Mouse (Mus musculus) CH12.LX (cell line): Measurements from ENCODE around the gene Hectd2.

ENCODE experiments used
- BHLHE40 ChIP-seq: IDR thresholded peaks from 2 replicates; pipeline ENCODE4 v1.6.1; 2011; ENCODE audit warnings: mild to moderate bottlenecking, low read depth, low read length, improper control_type of control experiment
- CTCF ChIP-seq, 2 experiments: IDR thresholded peaks in 1 of 2; conservative IDR thresholded peaks in 1 of 2; 2 replicates each; pipeline ENCODE4 v1.5.1; 2011 to 2012; ENCODE audit warnings: low read depth in 2 of 2, low read length in 2 of 2, improper control_type of control experiment in 1 of 2, inconsistent platforms in 1 of 2, mild to moderate bottlenecking in 1 of 2, moderate library complexity in 1 of 2
- E2F4 ChIP-seq: IDR thresholded peaks from 2 replicates; pipeline ENCODE4 v1.6.1; 2011; ENCODE audit warnings: low read depth, low read length, improper control_type of control experiment; ENCODE audit not compliant: insufficient replicate concordance
- EP300 ChIP-seq: IDR thresholded peaks from 2 replicates; pipeline ENCODE4 v1.6.1; 2011; ENCODE audit warnings: low read length, improper control_type of control experiment
- HCFC1 ChIP-seq: IDR thresholded peaks from 2 replicates; pipeline ENCODE4 v1.6.1; 2012; ENCODE audit warnings: low read depth, mild to moderate bottlenecking, inconsistent platforms, low read length, improper control_type of control experiment
- MAX ChIP-seq: IDR thresholded peaks from 2 replicates; pipeline ENCODE4 v1.6.1; 2011; ENCODE audit warnings: low read length, improper control_type of control experiment
- MAZ ChIP-seq: IDR thresholded peaks from 2 replicates; pipeline ENCODE4 v1.6.1; 2012; ENCODE audit warnings: low read depth, mild to moderate bottlenecking, inconsistent platforms, low read length, improper control_type of control experiment, moderate library complexity
- MYC ChIP-seq: IDR thresholded peaks from 2 replicates; pipeline ENCODE4 v1.6.1; 2011; ENCODE audit warnings: low read depth, mild to moderate bottlenecking, improper control_type of control experiment, low read length
- POLR2A ChIP-seq: IDR thresholded peaks from 2 replicates; pipeline ENCODE4 v1.6.1; 2011; ENCODE audit warnings: low read depth, mild to moderate bottlenecking, improper control_type of control experiment, low read length
- USF1 ChIP-seq: IDR thresholded peaks from 2 replicates; pipeline ENCODE4 v1.6.1; 2014; ENCODE audit warnings: low read depth, mild to moderate bottlenecking, inconsistent platforms, low read length, improper control_type of control experiment
- ZC3H11A ChIP-seq: IDR thresholded peaks from 2 replicates; pipeline ENCODE4 v1.6.1; 2012; ENCODE audit warnings: low read depth, mild to moderate bottlenecking, inconsistent platforms, low read length, improper control_type of control experiment
- ZNF384 ChIP-seq: IDR thresholded peaks from 2 replicates; pipeline ENCODE4 v1.6.1; 2012; ENCODE audit warnings: low read depth, low read length, improper control_type of control experiment, inconsistent platforms

DNA sequence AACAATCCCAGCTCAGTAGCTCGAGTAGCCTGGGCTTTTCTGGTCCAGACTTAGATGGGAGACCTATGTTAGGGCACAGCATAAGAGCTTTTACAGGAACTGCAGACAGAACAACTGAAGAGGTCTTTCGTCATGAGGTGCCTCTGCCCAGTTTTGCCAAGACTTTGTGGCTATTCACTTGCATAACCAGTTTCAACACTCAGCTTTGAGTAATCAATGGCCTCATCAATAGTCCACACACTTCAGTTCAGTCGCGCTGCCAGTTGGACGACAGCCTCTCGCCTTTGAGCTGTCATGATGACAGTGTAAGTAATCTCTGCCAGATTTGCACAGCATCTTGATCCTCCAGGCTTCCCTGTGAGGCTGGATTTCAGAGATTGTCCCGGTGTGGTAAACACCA, 80.3 kb downstream of the Hectd2 start:
- no peak for TF ChIP-seq MAZ
- no peak for TF ChIP-seq E2F4
- TF ChIP-seq CTCF (conservative IDR thresholded peaks at IDR 0.05 in 1 of 2, IDR thresholded peaks at IDR 0.05 in 1 of 2; ENCODE audit: low read depth in 2 of 2, low read length in 2 of 2): no peak
- TF ChIP-seq MYC: no peak
- no peak for TF ChIP-seq ZC3H11A
- no peak for TF ChIP-seq USF1
- no peak for TF ChIP-seq POLR2A
- no peak for TF ChIP-seq EP300
- TF ChIP-seq ZNF384: no peak
- no peak for TF ChIP-seq HCFC1
- TF ChIP-seq MAX: no peak
- no peak for TF ChIP-seq BHLHE40
